Mouse (Mus musculus): ENCODE data around the gene Nisch. TPM values are rescaled to one million over a fixed set of nuclear protein-coding genes. Genes with fewer than 3 reads are reported as not detected.

The Nisch gene
- polyA plus RNA-seq, 1 experiment = 160 TPM

GRCm38 (mm10) chr14:31251626-31252025, 34.9 kb upstream of the Nisch start:
- Histone ChIP-seq H3ac (ENCODE audit: control insufficient read depth, insufficient read length, low read depth) (peak overlapping the region; percentile 97), H3K36me3 (ENCODE audit: control insufficient read depth, insufficient read depth) (peaks cover 40% of the 10 kb centered on the region), H3K79me3 (ENCODE audit: low read depth) (peaks cover 26% of the 10 kb centered on the region), H3K27me3 (ENCODE audit: control insufficient read depth, insufficient read depth, insufficient read length) (no peaks in the 10 kb centered on the region), H3K79me2 (ENCODE audit: control insufficient read depth, insufficient read depth) (peaks cover 33% of the 10 kb centered on the region), H3K4me3 (ENCODE audit: insufficient read depth, poor library complexity, severe bottlenecking) (peak overlapping the region; percentile 97)
- TF ChIP-seq MYOG (IDR thresholded peaks at IDR 0.05; ENCODE audit: control insufficient read depth, extremely low read depth, insufficient read length) = no peak
- TF ChIP-seq MAX (IDR thresholded peaks at IDR 0.05) = no peak
- TF ChIP-seq FOSL1 (IDR thresholded peaks at IDR 0.05; ENCODE audit: insufficient read depth, low read length, poor library complexity, severe bottlenecking) = no peak
- no peak for TF ChIP-seq MYOD1 (IDR thresholded peaks at IDR 0.05; ENCODE audit: control insufficient read depth, insufficient read length, low read depth)
- no peak for TF ChIP-seq CEBPB (IDR thresholded peaks at IDR 0.05; ENCODE audit: low read depth)
- TF ChIP-seq USF1 (IDR thresholded peaks at IDR 0.05; ENCODE audit: low read depth) = no peak
- TF ChIP-seq CTCF (IDR thresholded peaks at IDR 0.05; ENCODE audit: control insufficient read depth, insufficient read depth, insufficient read length) = no peak

DNA sequence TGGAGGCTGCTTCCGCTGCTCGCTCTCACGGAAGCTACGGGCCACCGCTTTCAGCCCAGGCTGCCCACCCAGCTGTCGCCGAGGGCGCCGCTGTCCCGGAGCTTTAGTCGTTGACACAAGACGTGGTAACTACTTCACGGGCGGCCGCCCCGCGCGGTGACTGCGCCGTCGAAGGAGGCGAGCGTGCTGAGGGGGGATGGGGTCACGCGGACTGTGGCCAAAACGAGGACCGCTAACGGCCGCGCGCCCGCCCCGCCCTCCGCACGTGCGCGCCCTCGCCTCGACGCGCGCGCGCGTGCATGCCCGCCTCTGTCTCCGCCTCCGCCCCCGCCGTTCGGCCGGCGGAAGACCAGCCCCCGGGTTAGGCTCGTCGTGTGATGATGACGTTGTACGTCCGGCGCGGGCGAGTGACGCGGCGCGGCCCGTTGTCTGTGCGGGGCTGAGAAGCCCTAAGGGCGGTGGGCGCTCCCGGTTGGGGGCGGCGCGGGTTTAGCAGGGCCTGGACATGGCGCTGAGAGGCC, 34.4 kb upstream of the Nisch start, which contains the start of the genes Phf7 and Bap1:
Phf7 (minus strand) TSS at position 234 of the 521 bp plus-strand sequence.
Bap1 (plus strand) TSS at position 367 of the 521 bp plus-strand sequence.
- no peak for TF ChIP-seq MYOG (IDR thresholded peaks at IDR 0.05; ENCODE audit: control insufficient read depth, extremely low read depth, insufficient read length)
- peak; percentile 93 for TF ChIP-seq MAX (IDR thresholded peaks at IDR 0.05)
- Histone ChIP-seq H3K79me3 (ENCODE audit: low read depth) (peaks cover 26% of the 10 kb centered on the region), H3K79me2 (ENCODE audit: control insufficient read depth, insufficient read depth) (peaks cover 33% of the 10 kb centered on the region), H3K36me3 (ENCODE audit: control insufficient read depth, insufficient read depth) (peaks cover 35% of the 10 kb centered on the region), H3ac (ENCODE audit: control insufficient read depth, insufficient read length, low read depth) (peak within 1 kb of the TSS; percentile 97), H3K4me3 (ENCODE audit: insufficient read depth, poor library complexity, severe bottlenecking) (peak within 1 kb of the TSS; percentile 97), H3K27me3 (ENCODE audit: control insufficient read depth, insufficient read depth, insufficient read length) (no peaks in the 10 kb centered on the region)

- peaks cover 26% of the 10 kb centered on the region for H3K79me3 ChIP-seq (ENCODE audit: low read depth)
- H3K36me3 ChIP-seq (ENCODE audit: control insufficient read depth, insufficient read depth) = peaks cover 28% of the 10 kb centered on the region
- no peaks in the 10 kb centered on the region for H3K27me3 ChIP-seq (ENCODE audit: control insufficient read depth, insufficient read depth, insufficient read length)
- peaks cover 33% of the 10 kb centered on the region for H3K79me2 ChIP-seq (ENCODE audit: control insufficient read depth, insufficient read depth)
- H3K4me3 ChIP-seq (ENCODE audit: insufficient read depth, poor library complexity, severe bottlenecking) = peak overlapping the region; percentile 97
- peak overlapping the region; percentile 86 for H3ac ChIP-seq (ENCODE audit: control insufficient read depth, insufficient read length, low read depth)
- TF ChIP-seq MAX (IDR thresholded peaks at IDR 0.05) = no peak
- TF ChIP-seq FOSL1 (IDR thresholded peaks at IDR 0.05; ENCODE audit: insufficient read depth, low read length, poor library complexity, severe bottlenecking) = no peak
- no peak for TF ChIP-seq USF1 (IDR thresholded peaks at IDR 0.05; ENCODE audit: low read depth)
- TF ChIP-seq MYOD1 (IDR thresholded peaks at IDR 0.05; ENCODE audit: control insufficient read depth, insufficient read length, low read depth) = no peak
- no peak for TF ChIP-seq CTCF (IDR thresholded peaks at IDR 0.05; ENCODE audit: control insufficient read depth, insufficient read depth, insufficient read length)
- TF ChIP-seq CEBPB (IDR thresholded peaks at IDR 0.05; ENCODE audit: low read depth) = no peak
- no peak for TF ChIP-seq MYOG (IDR thresholded peaks at IDR 0.05; ENCODE audit: control insufficient read depth, extremely low read depth, insufficient read length)
These were observed 33.7 kb upstream of the Nisch start for GRCm38 (mm10) chr14:31250222-31251083.

DNA sequence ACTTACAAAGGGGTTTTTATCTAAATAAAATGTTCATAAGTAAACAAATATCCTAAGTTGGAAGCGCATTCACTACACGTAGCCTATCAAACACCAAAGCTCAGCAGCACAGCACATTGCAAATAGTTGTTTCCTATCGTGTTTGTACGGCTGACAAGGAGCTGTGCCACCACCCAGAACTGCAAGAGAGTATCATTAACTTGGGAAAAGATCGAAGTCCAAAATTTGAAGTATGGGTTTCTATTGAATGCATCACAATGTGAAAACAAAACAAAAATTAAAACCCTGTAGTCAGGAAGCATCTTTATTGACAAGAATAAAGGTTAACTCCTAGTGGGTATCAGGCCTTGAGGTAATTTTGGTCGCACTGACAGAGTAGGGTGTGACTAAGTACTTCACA, 31.6 kb upstream of the Nisch start:
- Histone ChIP-seq H3K79me2 (ENCODE audit: control insufficient read depth, insufficient read depth) (peaks cover 22% of the 10 kb centered on the region), H3K27me3 (ENCODE audit: control insufficient read depth, insufficient read depth, insufficient read length) (no peaks in the 10 kb centered on the region), H3K79me3 (ENCODE audit: low read depth) (peaks cover 20% of the 10 kb centered on the region), H3K36me3 (ENCODE audit: control insufficient read depth, insufficient read depth) (peaks cover 7% of the 10 kb centered on the region), H3K4me3 (ENCODE audit: insufficient read depth, poor library complexity, severe bottlenecking) (no peak overlapping the region), H3ac (ENCODE audit: control insufficient read depth, insufficient read length, low read depth) (no peak overlapping the region)
- TF ChIP-seq FOSL1 (IDR thresholded peaks at IDR 0.05; ENCODE audit: insufficient read depth, low read length, poor library complexity, severe bottlenecking) = no peak
- no peak for TF ChIP-seq MYOD1 (IDR thresholded peaks at IDR 0.05; ENCODE audit: control insufficient read depth, insufficient read length, low read depth)
- no peak for TF ChIP-seq USF1 (IDR thresholded peaks at IDR 0.05; ENCODE audit: low read depth)
- TF ChIP-seq CTCF (IDR thresholded peaks at IDR 0.05; ENCODE audit: control insufficient read depth, insufficient read depth, insufficient read length) = no peak
- TF ChIP-seq CEBPB (IDR thresholded peaks at IDR 0.05; ENCODE audit: low read depth) = no peak
- no peak for TF ChIP-seq MYOG (IDR thresholded peaks at IDR 0.05; ENCODE audit: control insufficient read depth, extremely low read depth, insufficient read length)
- no peak for TF ChIP-seq MAX (IDR thresholded peaks at IDR 0.05)

DNA sequence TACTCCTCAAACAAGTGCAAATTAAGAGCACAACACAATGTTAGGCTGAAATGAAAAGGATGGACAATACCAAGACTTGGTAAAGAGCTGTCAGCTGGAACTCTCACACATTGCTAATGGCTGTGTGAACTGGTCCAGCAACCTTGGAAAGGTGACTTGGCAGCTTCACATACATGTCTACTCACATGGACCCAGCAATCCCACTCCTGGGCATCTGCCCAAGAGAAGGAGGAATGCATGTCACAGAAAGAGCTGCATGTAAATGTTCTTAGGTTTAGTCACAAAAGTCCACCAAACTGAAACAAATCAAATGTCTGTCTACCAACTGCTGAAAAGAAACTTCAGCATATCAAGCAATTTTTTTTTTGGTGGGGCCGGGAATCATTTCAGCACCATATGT, 29.2 kb upstream of the Nisch start:
- H3K4me3 ChIP-seq (ENCODE audit: insufficient read depth, poor library complexity, severe bottlenecking) = no peak overlapping the region
- no peaks in the 10 kb centered on the region for H3K36me3 ChIP-seq (ENCODE audit: control insufficient read depth, insufficient read depth)
- no peaks in the 10 kb centered on the region for H3K79me2 ChIP-seq (ENCODE audit: control insufficient read depth, insufficient read depth)
- H3K27me3 ChIP-seq (ENCODE audit: control insufficient read depth, insufficient read depth, insufficient read length) = no peaks in the 10 kb centered on the region
- no peak overlapping the region for H3ac ChIP-seq (ENCODE audit: control insufficient read depth, insufficient read length, low read depth)
- no peaks in the 10 kb centered on the region for H3K79me3 ChIP-seq (ENCODE audit: low read depth)
- no peak for TF ChIP-seq CTCF (IDR thresholded peaks at IDR 0.05; ENCODE audit: control insufficient read depth, insufficient read depth, insufficient read length)
- no peak for TF ChIP-seq MAX (IDR thresholded peaks at IDR 0.05)
- TF ChIP-seq MYOD1 (IDR thresholded peaks at IDR 0.05; ENCODE audit: control insufficient read depth, insufficient read length, low read depth) = no peak
- TF ChIP-seq USF1 (IDR thresholded peaks at IDR 0.05; ENCODE audit: low read depth) = no peak
- TF ChIP-seq CEBPB (IDR thresholded peaks at IDR 0.05; ENCODE audit: low read depth) = no peak
- no peak for TF ChIP-seq FOSL1 (IDR thresholded peaks at IDR 0.05; ENCODE audit: insufficient read depth, low read length, poor library complexity, severe bottlenecking)
- no peak for TF ChIP-seq MYOG (IDR thresholded peaks at IDR 0.05; ENCODE audit: control insufficient read depth, extremely low read depth, insufficient read length)
